Mouse (Mus musculus) layer of hippocampus, adult 8-10 months (tissue): Measurements from ENCODE around the gene Gpha2. TPM values are rescaled to one million over a fixed set of nuclear protein-coding genes. Genes with fewer than 3 reads are reported as not detected.
A peak's percentile ranks its signal among the peaks of the same experiment; 100 is the strongest.

Source experiments
- DNase-seq, 2 experiments: peaks; one replicate each; pipeline ENCODE4 v3.0.0; 2022; ENCODE audit warnings: low spot score in 2 of 2
- total RNA-seq, 4 experiments: library from RNA; stranded (reverse); gene quantifications; 2 replicates each; pipeline ENCODE4 v1.2.4; 2022

Gene Gpha2
- total RNA-seq, 4 experiments from 2014 or later: not detected

- peak; percentile 97 to 98 for DNase-seq
Measured at GRCm38 (mm10) chr19:6241274-6242107, 15.3 kb downstream of the Gpha2 start, which contains the start of gene Atg2a. Gene Atg2a, plus strand, starts transcription at chr19:6241668.

GRCm38 (mm10) chr19:6242281-6242680 is 16.1 kb downstream of the Gpha2 start:
- DNase-seq: no peak

GRCm38 (mm10) chr19:6243226-6243625 is 17.0 kb downstream of the Gpha2 start:
- no peak for DNase-seq

GRCm38 (mm10) chr19:6245806-6246205 is 19.6 kb downstream of the Gpha2 start:
- no peak for DNase-seq

GRCm38 (mm10) chr19:6247526-6248300 is 21.5 kb downstream of the Gpha2 start:
- no peak for DNase-seq

GRCm38 (mm10) chr19:6253021-6253420 is 26.8 kb downstream of the Gpha2 start:
- no peak for DNase-seq

- no peak for DNase-seq
Measured at GRCm38 (mm10) chr19:6260428-6260827, 34.2 kb downstream of the Gpha2 start.

- no peak for DNase-seq
Measured at GRCm38 (mm10) chr19:6260946-6261345, 34.8 kb downstream of the Gpha2 start.

GRCm38 (mm10) chr19:6261379-6261778 is 35.2 kb downstream of the Gpha2 start:
- DNase-seq: no peak

GRCm38 (mm10) chr19:6262222-6262621 is 36.0 kb downstream of the Gpha2 start:
- DNase-seq: peak; percentile 61 to 70

GRCm38 (mm10) chr19:6262839-6263433 is 36.8 kb downstream of the Gpha2 start:
- DNase-seq: no peak

- DNase-seq: no peak
Measured at GRCm38 (mm10) chr19:6264200-6264599, 38.0 kb downstream of the Gpha2 start.

GRCm38 (mm10) chr19:6264945-6265344 is 38.8 kb downstream of the Gpha2 start:
- DNase-seq: no peak

- no peak for DNase-seq
Measured at GRCm38 (mm10) chr19:6265727-6266182, 39.6 kb downstream of the Gpha2 start.

- DNase-seq: no peak
Measured at GRCm38 (mm10) chr19:6267306-6268169, 41.4 kb downstream of the Gpha2 start.

- DNase-seq: peak; percentile 70 to 88
Measured at GRCm38 (mm10) chr19:6268170-6268528, 42.0 kb downstream of the Gpha2 start.

- DNase-seq: no peak
Measured at GRCm38 (mm10) chr19:6268670-6269132, 42.5 kb downstream of the Gpha2 start.

GRCm38 (mm10) chr19:6269798-6270475 is 43.8 kb downstream of the Gpha2 start:
- no peak for DNase-seq

- DNase-seq: no peak
Measured at GRCm38 (mm10) chr19:6270661-6271060, 44.5 kb downstream of the Gpha2 start.

- DNase-seq: no peak
Measured at GRCm38 (mm10) chr19:6271206-6271605, 45.0 kb downstream of the Gpha2 start.
